Comparison of ENCODE assay signal across 8 mouse cellular contexts in the genomic region with DNA sequence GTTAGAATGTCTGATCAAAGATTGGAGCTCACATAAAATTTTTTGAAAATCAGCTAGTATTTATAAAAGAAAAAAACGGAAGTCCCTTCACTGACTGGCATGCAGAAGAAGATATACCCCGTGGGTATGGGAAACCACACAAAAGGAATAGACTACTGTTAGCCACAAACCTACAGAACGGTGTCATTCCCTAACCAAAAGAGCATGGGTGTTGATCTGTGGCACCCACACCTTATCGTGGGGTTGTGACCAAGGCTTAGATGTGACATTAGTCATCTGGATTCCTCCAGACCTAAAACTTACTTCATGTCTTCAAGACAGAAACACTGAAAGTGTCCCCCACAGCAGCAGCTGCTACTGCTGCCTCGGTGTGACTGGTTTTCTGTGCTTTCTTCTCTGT.
"Had no signal": no experiment of that assay in that cellular context is flagged by ENCODE, and none has a peak within 500 bp of the region (broad histone marks: within the 10 kb centered on the region; RNA-seq: fewer than 3 reads in every experiment).

No protein-coding gene starts in this region.

- DNase-seq: kidney, adult 11 months; kidney, postnatal 10 days; kidney, postnatal 4 days; lung, adult 2 months; lung, postnatal 36 days; right cerebral cortex, postnatal 14 days had no signal

- ATAC-seq: lung, postnatal 0 days; midbrain, embryonic 16.5 days had no signal
